Mouse (Mus musculus) intestine, postnatal 0 days (tissue): ENCODE measurements around the gene Rassf8. TPM values are rescaled to one million over a fixed set of nuclear protein-coding genes. Genes with fewer than 3 reads are reported as not detected.

Experiments used
- ATAC-seq: fragments of 200-750 bp; cut with Nextera tagmentation; 2 replicates; pipeline ENCODE4 v1.8.0; 2017; ENCODE audit warnings: mild to moderate bottlenecking, moderate TSS enrichment, moderate library complexity
- H3K27ac ChIP-seq: fragments of 300-500 bp; sonication (generic); 2 replicates; pipeline ENCODE4 v1.5.1; 2014; ENCODE audit warnings: mild to moderate bottlenecking, low read depth, low read length, moderate library complexity
- H3K27me3 ChIP-seq: fragments of 300-500 bp; sonication (generic); replicated peaks from 2 replicates; pipeline ENCODE4 v1.6.1; 2014; ENCODE audit warnings: low read length, mixed read lengths; ENCODE audit not compliant: control insufficient read depth, insufficient read depth
- H3K36me3 ChIP-seq: fragments of 300-500 bp; sonication (generic); 2 replicates; pipeline ENCODE4 v1.6.1; 2014; ENCODE audit warnings: mild to moderate bottlenecking, moderate library complexity; ENCODE audit not compliant: control insufficient read depth, insufficient read depth
- H3K4me1 ChIP-seq: fragments of 300-500 bp; sonication (generic); replicated peaks from 2 replicates; pipeline ENCODE4 v1.6.1; 2014; ENCODE audit warnings: antibody characterized with exemption, low read length, mixed read lengths; ENCODE audit not compliant: control insufficient read depth, insufficient read depth
- H3K4me2 ChIP-seq: fragments of 300-500 bp; sonication (generic); replicated peaks from 2 replicates; pipeline ENCODE4 v1.6.1; 2014; ENCODE audit warnings: low read depth, mild to moderate bottlenecking, moderate library complexity
- H3K4me3 ChIP-seq: fragments of 300-500 bp; sonication (generic); 2 replicates; pipeline ENCODE4 v1.5.1; 2014; ENCODE audit warnings: low read depth, low read length
- H3K9ac ChIP-seq: fragments of 300-500 bp; sonication (generic); 2 replicates; pipeline ENCODE4 v1.6.1; 2014; ENCODE audit warnings: mild to moderate bottlenecking, low read depth, low read length
- H3K9me3 ChIP-seq: fragments of 300-500 bp; sonication (generic); 2 replicates; pipeline ENCODE4 v1.6.1; 2016; ENCODE audit warnings: mixed run types; ENCODE audit not compliant: control insufficient read depth
- CTCF ChIP-seq: sonication (generic); IDR thresholded peaks from 2 replicates; pipeline ENCODE4 v1.5.1; 2016; ENCODE audit warnings: low read depth, mild to moderate bottlenecking, control low read depth, antibody characterized with exemption, moderate library complexity
- WGBS: fragments of 180-500 bp; shearing (Covaris S2); extraction: QIAGEN DNeasy Blood & Tissue Kit; methylation state at CpG from one replicate; pipeline ENCODE4 v1.1.7; 2014; 5-methylcytosine and 5-hydroxymethylcytosine counted together
- polyA plus RNA-seq: library from polyadenylated mRNA; unstranded; fragments of >200 nt; fragmentation: Nextera tagmentation; extraction: Ambion mirVana; gene quantifications from 2 replicates; pipeline ENCODE4 v1.2.1, GENCODE M21; 2015

Rassf8 gene
- polyA plus RNA-seq, 1 experiment from 2014 or later = 3.3 TPM

- 0% methylated on average over 96 of the region's 105 CpGs for WGBS
- Histone ChIP-seq H3K27me3 (peaks cover 56% of the 10 kb centered on the region), H3K36me3 (no peaks in the 10 kb centered on the region), H3K4me2 (peak overlapping the region; percentile 91), H3K9me3 (no peaks in the 10 kb centered on the region), H3K4me1 (0 out of 2 replicates have a peak, but pooled peaks cover 3% of the 10 kb centered on the region), H3K9ac (no peak overlapping the region), H3K27ac (no peak overlapping the region), H3K4me3 (peak overlapping the region; percentile 52)
- TF ChIP-seq CTCF = no peak
- ATAC-seq = peak; percentile 51
Measured at GRCm38 (mm10) chr6:145863065-145863971, 116.8 kb downstream of the Rassf8 start.

- ATAC-seq = no peak
- no peak overlapping the region for H3K27ac ChIP-seq
- 0 out of 2 replicates have a peak, but pooled peaks cover 3% of the 10 kb centered on the region for H3K4me1 ChIP-seq
- H3K9ac ChIP-seq = no peak overlapping the region
- H3K27me3 ChIP-seq = peaks cover 56% of the 10 kb centered on the region
- no peaks in the 10 kb centered on the region for H3K9me3 ChIP-seq
- no peaks in the 10 kb centered on the region for H3K36me3 ChIP-seq
- H3K4me2 ChIP-seq = peak overlapping the region; percentile 91
- WGBS = 7% methylated on average over 8 of the region's 8 CpGs
- TF ChIP-seq CTCF = no peak
- H3K4me3 ChIP-seq = peak overlapping the region; percentile 52
Measured at GRCm38 (mm10) chr6:145864171-145864570, 117.6 kb downstream of the Rassf8 start.

GRCm38 (mm10) chr6:145865289-145865885 is 118.8 kb downstream of the Rassf8 start, which contains the start of gene Bhlhe41:
Gene Bhlhe41, minus strand, starts transcription at chr6:145865558.
- H3K9me3 ChIP-seq = no peaks in the 10 kb centered on the region
- peak within 1 kb of the TSS; percentile 94 for H3K4me2 ChIP-seq
- no peak for ATAC-seq
- no peak within 1 kb of the TSS for H3K27ac ChIP-seq
- peak within 1 kb of the TSS; percentile 51 for H3K4me3 ChIP-seq
- H3K9ac ChIP-seq = peak within 1 kb of the TSS; percentile 17; the same call in 1 of the 2 replicates
- H3K36me3 ChIP-seq = no peaks in the 10 kb centered on the region
- WGBS = under 1% methylated on average over 53 of the region's 57 CpGs
- TF ChIP-seq CTCF = no peak
- H3K4me1 ChIP-seq = 0 out of 2 replicates have a peak, but pooled peaks cover 3% of the 10 kb centered on the region
- peaks cover 56% of the 10 kb centered on the region for H3K27me3 ChIP-seq

GRCm38 (mm10) chr6:145865886-145866851 is 119.6 kb downstream of the Rassf8 start:
- H3K36me3 ChIP-seq = no peaks in the 10 kb centered on the region
- peak overlapping the region; percentile 51 for H3K4me3 ChIP-seq
- H3K27ac ChIP-seq = no peak overlapping the region
- peak overlapping the region; percentile 94 for H3K4me2 ChIP-seq
- H3K4me1 ChIP-seq = 0 out of 2 replicates have a peak, but pooled peaks cover 3% of the 10 kb centered on the region
- ATAC-seq = peak; percentile 43; the same call in 1 of the 2 replicates
- WGBS = under 1% methylated on average over 63 of the region's 69 CpGs
- no peaks in the 10 kb centered on the region for H3K9me3 ChIP-seq
- peaks cover 56% of the 10 kb centered on the region for H3K27me3 ChIP-seq
- 0 out of 2 replicates have a peak overlapping the region, but pooled peaks have one; percentile 5 for H3K9ac ChIP-seq
- no peak for TF ChIP-seq CTCF

GRCm38 (mm10) chr6:145867111-145867510 is 120.6 kb downstream of the Rassf8 start:
- H3K4me1 ChIP-seq = 0 out of 2 replicates have a peak, but pooled peaks cover 3% of the 10 kb centered on the region
- H3K27ac ChIP-seq = no peak overlapping the region
- H3K9ac ChIP-seq = no peak overlapping the region
- no peaks in the 10 kb centered on the region for H3K36me3 ChIP-seq
- no peak overlapping the region for H3K4me2 ChIP-seq
- ATAC-seq = no peak
- 67% methylated on average over 3 of the region's 3 CpGs for WGBS
- no peaks in the 10 kb centered on the region for H3K9me3 ChIP-seq
- 0 out of 2 replicates have a peak overlapping the region, but pooled peaks have one; percentile 51 for H3K4me3 ChIP-seq
- peaks cover 55% of the 10 kb centered on the region for H3K27me3 ChIP-seq
- TF ChIP-seq CTCF = no peak

Other genes starting within 250 kb of the Rassf8 start
- gene Lmntd1, start 132.4 kb upstream of the Rassf8 start, polyA plus RNA-seq = 0.29 and 0.61 TPM in 2 replicates
- not detected in 2 replicates for gene Tuba3b, start 131.0 kb upstream of the Rassf8 start, polyA plus RNA-seq
- gene Bhlhe41, start 118.8 kb downstream of the Rassf8 start, polyA plus RNA-seq = 0.44 and 0.61 TPM in 2 replicates
- gene Sspn, start 184.9 kb downstream of the Rassf8 start, polyA plus RNA-seq = 3.6 and 4.4 TPM in 2 replicates